Mouse (Mus musculus): ENCODE results near the gene Arhgef11. TPM values are rescaled to one million over a fixed set of nuclear protein-coding genes. Genes with fewer than 3 reads are reported as not detected.

The Arhgef11 gene
- polyA plus RNA-seq, 1 experiment from 2014 or later = 8.3 TPM

GRCm38 (mm10) chr3:87742735-87743134 is 125.4 kb downstream of the Arhgef11 start:
- no peaks in the 10 kb centered on the region for H3K9me3 ChIP-seq
- 80% methylated on average over 16 of the region's 16 CpGs for WGBS
- no peak for ATAC-seq (ENCODE audit: extremely low read depth, insufficient number of reproducible peaks, low FRiP score, low TSS enrichment)
- peaks cover 19% of the 10 kb centered on the region for H3K36me3 ChIP-seq
- peaks cover 13% of the 10 kb centered on the region for H3K4me1 ChIP-seq
- no peak overlapping the region for H3K4me2 ChIP-seq
- H3K4me3 ChIP-seq = no peak overlapping the region
- no peak overlapping the region for H3K9ac ChIP-seq
- peaks cover 9% of the 10 kb centered on the region for H3K27me3 ChIP-seq (replicated peaks)
- H3K27ac ChIP-seq (replicated peaks) = no peak overlapping the region

GRCm38 (mm10) chr3:87743927-87744326 is 126.6 kb downstream of the Arhgef11 start:
- no peak overlapping the region for H3K4me2 ChIP-seq
- ATAC-seq (ENCODE audit: extremely low read depth, insufficient number of reproducible peaks, low FRiP score, low TSS enrichment) = no peak
- no peak overlapping the region for H3K9ac ChIP-seq
- H3K4me1 ChIP-seq = peaks cover 20% of the 10 kb centered on the region
- H3K27ac ChIP-seq (replicated peaks) = no peak overlapping the region
- H3K36me3 ChIP-seq = peaks cover 7% of the 10 kb centered on the region; the same call in 1 of the 2 replicates
- peaks cover 17% of the 10 kb centered on the region for H3K27me3 ChIP-seq (replicated peaks)
- 65% methylated on average over 4 of the region's 4 CpGs for WGBS
- no peaks in the 10 kb centered on the region for H3K9me3 ChIP-seq
- H3K4me3 ChIP-seq = no peak overlapping the region

DNA sequence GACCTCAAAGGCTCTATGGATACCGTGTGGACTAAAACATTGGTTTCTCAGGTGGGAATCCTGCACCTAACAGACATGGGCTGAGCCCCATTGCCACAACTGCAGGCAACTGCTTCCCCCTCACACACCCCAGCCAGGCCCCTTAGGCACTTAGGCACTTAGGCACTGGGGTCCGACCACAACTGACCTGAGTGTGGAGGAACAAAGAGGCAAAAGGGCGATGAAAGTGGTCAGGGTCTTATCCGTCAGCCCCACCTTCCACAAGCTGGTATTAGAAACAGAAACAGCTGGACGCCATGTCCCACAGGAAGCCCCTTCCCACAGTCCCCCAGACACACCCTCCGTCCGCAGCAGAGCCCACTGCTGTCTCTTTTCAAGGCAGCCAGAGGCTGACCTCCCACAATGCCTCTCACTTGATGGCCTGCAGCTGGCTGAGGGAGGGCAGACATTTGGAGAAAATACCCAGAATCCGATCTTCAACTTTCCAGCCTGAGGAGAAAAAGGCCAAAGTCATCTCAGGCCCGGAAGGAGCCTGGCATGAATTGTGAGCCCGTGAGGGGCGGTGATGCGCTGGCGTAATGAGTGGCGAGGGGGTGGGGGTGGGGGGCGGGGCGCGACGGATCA is 127.8 kb downstream of the Arhgef11 start:
- peaks cover 11% of the 10 kb centered on the region for H3K36me3 ChIP-seq
- H3K9me3 ChIP-seq = no peaks in the 10 kb centered on the region
- H3K4me1 ChIP-seq = peaks cover 20% of the 10 kb centered on the region
- H3K9ac ChIP-seq = peak overlapping the region; percentile 65
- H3K27me3 ChIP-seq (replicated peaks) = peaks cover 25% of the 10 kb centered on the region
- WGBS = 21% methylated on average over 18 of the region's 18 CpGs
- H3K27ac ChIP-seq (replicated peaks) = no peak overlapping the region
- peak overlapping the region; percentile 31 for H3K4me3 ChIP-seq
- no peak for ATAC-seq (ENCODE audit: extremely low read depth, insufficient number of reproducible peaks, low FRiP score, low TSS enrichment)
- H3K4me2 ChIP-seq = peak overlapping the region; percentile 65

DNA sequence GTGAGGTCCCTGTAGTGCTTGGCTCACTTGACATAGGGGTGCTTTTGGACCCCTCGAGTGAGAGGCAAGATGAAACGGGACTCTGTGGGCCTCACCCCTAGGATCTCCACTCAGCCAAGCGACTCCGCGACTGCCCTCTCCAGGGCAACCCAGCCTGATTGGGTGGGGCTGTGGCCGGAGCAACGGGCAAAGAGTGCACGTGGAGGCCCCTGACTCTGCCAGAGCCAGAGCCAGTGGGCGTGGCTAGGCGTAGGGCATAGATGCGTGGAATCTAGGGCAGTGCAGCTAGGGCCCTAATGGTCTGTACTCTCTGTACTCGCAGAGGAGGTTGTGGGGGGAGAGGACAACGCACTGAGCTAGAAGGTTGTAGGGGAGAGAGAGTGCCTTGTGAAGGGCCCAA is 131.1 kb downstream of the Arhgef11 start, which contains the start of gene Lrrc71:
TSS of gene Lrrc71 (minus strand) at position 195 of the 400 bp plus-strand sequence.
- WGBS = 41% methylated on average over 13 of the region's 13 CpGs
- no peak for ATAC-seq (ENCODE audit: extremely low read depth, insufficient number of reproducible peaks, low FRiP score, low TSS enrichment)

DNA sequence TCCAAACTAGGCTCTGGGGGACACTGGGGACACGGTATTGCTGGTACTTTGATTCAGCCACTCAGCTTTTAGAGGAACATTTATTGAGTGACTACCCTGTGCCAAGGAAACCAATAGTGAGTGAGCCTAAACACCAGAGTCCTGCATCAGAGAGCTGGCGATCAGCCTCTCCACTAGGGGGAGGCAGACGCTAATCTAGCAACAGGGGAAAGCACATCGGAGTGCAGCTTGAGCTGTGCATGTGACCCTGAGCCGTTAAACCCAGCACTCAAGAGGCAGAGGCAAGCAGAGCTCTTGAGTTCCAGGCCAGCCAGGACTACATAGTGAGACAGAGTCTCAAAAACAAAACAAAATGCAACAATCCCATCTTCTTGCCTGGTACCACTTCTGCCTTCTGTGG is 131.7 kb downstream of the Arhgef11 start:
- Histone ChIP-seq H3K27me3 (replicated peaks) (peaks cover 33% of the 10 kb centered on the region), H3K4me2 (no peak overlapping the region), H3K9ac (no peak overlapping the region), H3K4me1 (peaks cover 20% of the 10 kb centered on the region), H3K9me3 (no peaks in the 10 kb centered on the region), H3K36me3 (peaks cover 44% of the 10 kb centered on the region), H3K4me3 (no peak overlapping the region), H3K27ac (replicated peaks) (no peak overlapping the region)
- ATAC-seq (ENCODE audit: extremely low read depth, insufficient number of reproducible peaks, low FRiP score, low TSS enrichment) = no peak
- WGBS = 13% methylated on average over 5 of the region's 5 CpGs

More for the DNA sequence above, 131.1 kb downstream of the Arhgef11 start, which contains the start of gene Lrrc71:
- Histone ChIP-seq H3K9me3 (no peaks in the 10 kb centered on the region), H3K36me3 (peaks cover 38% of the 10 kb centered on the region), H3K9ac (0 out of 2 replicates have a peak within 1 kb of the TSS, but pooled peaks have one; percentile 30), H3K27me3 (replicated peaks) (peaks cover 27% of the 10 kb centered on the region), H3K4me3 (no peak within 1 kb of the TSS), H3K27ac (replicated peaks) (no peak within 1 kb of the TSS), H3K4me1 (peaks cover 20% of the 10 kb centered on the region), H3K4me2 (peak within 1 kb of the TSS; percentile 2; the same call in 1 of the 2 replicates)

- ATAC-seq (ENCODE audit: extremely low read depth, insufficient number of reproducible peaks, low FRiP score, low TSS enrichment) = no peak
- Histone ChIP-seq H3K27me3 (replicated peaks) (peaks cover 43% of the 10 kb centered on the region), H3K9me3 (no peaks in the 10 kb centered on the region), H3K27ac (replicated peaks) (no peak overlapping the region), H3K9ac (no peak overlapping the region), H3K4me2 (no peak overlapping the region), H3K36me3 (peaks cover 53% of the 10 kb centered on the region), H3K4me3 (no peak overlapping the region), H3K4me1 (peaks cover 18% of the 10 kb centered on the region)
- 87% methylated on average over 12 of the region's 12 CpGs for WGBS
Observed at GRCm38 (mm10) chr3:87749977-87750376, 132.6 kb downstream of the Arhgef11 start.

DNA sequence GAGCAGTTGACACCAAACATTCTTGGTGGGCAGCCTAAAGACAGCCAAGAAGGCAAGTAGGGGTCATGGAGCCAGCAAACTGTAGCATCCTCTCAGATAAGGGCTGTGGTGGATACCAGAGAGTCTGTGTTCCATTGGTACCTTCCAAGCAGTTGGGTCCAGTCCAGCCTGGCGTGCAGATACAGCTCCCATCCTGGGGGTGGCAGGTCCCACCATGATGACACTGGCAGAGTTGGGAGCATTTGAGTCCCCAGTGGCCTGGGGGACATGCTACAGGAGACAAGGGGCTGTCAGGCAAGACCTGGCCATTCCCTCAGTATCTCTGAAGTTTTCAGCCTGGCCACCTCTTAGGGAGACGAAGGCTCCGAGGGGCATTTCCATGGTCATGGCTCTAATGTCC is 135.2 kb downstream of the Arhgef11 start:
- H3K4me2 ChIP-seq = no peak overlapping the region
- H3K9me3 ChIP-seq = no peaks in the 10 kb centered on the region
- H3K27ac ChIP-seq (replicated peaks) = no peak overlapping the region
- 77% methylated on average over 3 of the region's 3 CpGs for WGBS
- peaks cover 63% of the 10 kb centered on the region for H3K36me3 ChIP-seq
- peaks cover 51% of the 10 kb centered on the region for H3K27me3 ChIP-seq (replicated peaks)
- H3K9ac ChIP-seq = no peak overlapping the region
- no peak for ATAC-seq (ENCODE audit: extremely low read depth, insufficient number of reproducible peaks, low FRiP score, low TSS enrichment)
- peaks cover 12% of the 10 kb centered on the region for H3K4me1 ChIP-seq
- no peak overlapping the region for H3K4me3 ChIP-seq

DNA sequence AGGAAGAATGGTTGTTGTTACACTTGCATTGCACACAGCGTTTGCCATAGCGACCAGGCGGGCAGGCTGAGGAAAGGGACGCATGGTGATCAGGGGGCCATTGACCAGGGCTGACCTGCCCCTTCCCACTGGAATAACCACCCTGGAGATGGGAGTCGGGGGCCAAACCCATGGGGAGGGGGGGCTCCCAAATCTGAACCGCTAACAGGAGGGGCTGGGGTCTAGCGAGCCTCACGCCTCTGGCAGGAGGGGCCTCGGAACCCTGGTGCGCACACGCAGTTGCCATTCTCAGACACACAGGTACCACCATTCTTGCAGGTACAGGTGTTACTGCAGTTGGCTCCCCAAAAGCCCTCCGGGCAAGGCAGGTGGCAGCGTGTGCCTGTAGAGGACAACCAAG is 136.5 kb downstream of the Arhgef11 start:
- no peak for ATAC-seq (ENCODE audit: extremely low read depth, insufficient number of reproducible peaks, low FRiP score, low TSS enrichment)
- Histone ChIP-seq H3K27ac (replicated peaks) (no peak overlapping the region), H3K9me3 (no peaks in the 10 kb centered on the region), H3K36me3 (peaks cover 72% of the 10 kb centered on the region), H3K4me3 (no peak overlapping the region), H3K9ac (no peak overlapping the region), H3K4me1 (peaks cover 5% of the 10 kb centered on the region; the same call in 1 of the 2 replicates), H3K27me3 (replicated peaks) (peaks cover 50% of the 10 kb centered on the region), H3K4me2 (no peak overlapping the region)
- WGBS = 80% methylated on average over 13 of the region's 13 CpGs

DNA sequence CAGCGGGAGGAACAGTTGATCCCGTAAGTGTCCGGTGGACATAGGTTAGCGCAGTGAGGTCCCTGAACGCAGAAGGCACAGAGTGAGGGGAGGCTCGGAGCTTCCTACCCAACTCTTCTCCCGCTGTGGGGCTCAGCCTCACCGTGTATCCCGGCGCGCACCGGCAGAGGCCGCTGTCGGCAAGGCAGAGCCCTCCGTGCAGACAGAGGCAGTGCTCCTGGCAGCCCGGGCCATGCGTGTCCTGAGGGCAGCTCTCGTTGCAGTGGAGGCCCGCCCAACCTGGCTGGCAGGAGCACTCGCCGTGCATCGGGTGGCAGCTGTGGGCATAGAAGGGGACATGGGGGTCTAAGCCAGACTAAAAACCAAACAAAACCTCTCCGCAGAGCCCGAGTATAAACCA is 138.6 kb downstream of the Arhgef11 start:
- 5% methylated on average over 24 of the region's 24 CpGs for WGBS
- H3K27me3 ChIP-seq (replicated peaks) = peaks cover 40% of the 10 kb centered on the region
- no peaks in the 10 kb centered on the region for H3K9me3 ChIP-seq
- peaks cover 5% of the 10 kb centered on the region; the same call in 1 of the 2 replicates for H3K4me1 ChIP-seq
- H3K9ac ChIP-seq = peak overlapping the region; percentile 51; the same call in 1 of the 2 replicates
- no peak overlapping the region for H3K27ac ChIP-seq (replicated peaks)
- H3K36me3 ChIP-seq = peaks cover 65% of the 10 kb centered on the region
- peak overlapping the region; percentile 25; the same call in 1 of the 2 replicates for H3K4me3 ChIP-seq
- ATAC-seq (ENCODE audit: extremely low read depth, insufficient number of reproducible peaks, low FRiP score, low TSS enrichment) = peak; percentile 52; the same call in 1 of the 2 replicates
- peak overlapping the region; percentile 55 for H3K4me2 ChIP-seq

- peaks cover 40% of the 10 kb centered on the region for H3K27me3 ChIP-seq (replicated peaks)
- H3K4me2 ChIP-seq = peak overlapping the region; percentile 55
- WGBS = 50% methylated on average over 20 of the region's 20 CpGs
- no peak for ATAC-seq (ENCODE audit: extremely low read depth, insufficient number of reproducible peaks, low FRiP score, low TSS enrichment)
- no peaks in the 10 kb centered on the region for H3K9me3 ChIP-seq
- H3K9ac ChIP-seq = peak overlapping the region; percentile 51; the same call in 1 of the 2 replicates
- peak overlapping the region; percentile 25; the same call in 1 of the 2 replicates for H3K4me3 ChIP-seq
- peaks cover 9% of the 10 kb centered on the region for H3K4me1 ChIP-seq
- H3K27ac ChIP-seq (replicated peaks) = no peak overlapping the region
- peaks cover 60% of the 10 kb centered on the region for H3K36me3 ChIP-seq
Observed at GRCm38 (mm10) chr3:87756488-87756887, 139.1 kb downstream of the Arhgef11 start.

GRCm38 (mm10) chr3:87758641-87759040 is 141.3 kb downstream of the Arhgef11 start:
- no peak for ATAC-seq (ENCODE audit: extremely low read depth, insufficient number of reproducible peaks, low FRiP score, low TSS enrichment)
- no peak overlapping the region for H3K9ac ChIP-seq
- H3K36me3 ChIP-seq = peaks cover 42% of the 10 kb centered on the region
- H3K4me1 ChIP-seq = peaks cover 30% of the 10 kb centered on the region
- H3K4me2 ChIP-seq = no peak overlapping the region
- H3K9me3 ChIP-seq = no peaks in the 10 kb centered on the region
- WGBS = 33% methylated on average over 4 of the region's 5 CpGs
- peaks cover 37% of the 10 kb centered on the region for H3K27me3 ChIP-seq (replicated peaks)
- no peak overlapping the region for H3K4me3 ChIP-seq
- no peak overlapping the region for H3K27ac ChIP-seq (replicated peaks)
